Mouse (Mus musculus) ES-E14 (cell line): ENCODE measurements at regions not wholly inside any gene's neighbourhood (a gene's known extent, or its start where the extent isn't known, plus 50 kb on each side); places are given as distances from the start of the nearest gene placed in this dataset.

ENCODE experiments used
- DNase-seq: peaks from one replicate; pipeline ENCODE4 v3.0.0-alpha.2; 2013; ENCODE audit warnings: low read depth, low spot score
- H3K27ac ChIP-seq: 2 replicates; pipeline ENCODE4 v1.5.1; 2012; ENCODE audit warnings: low read depth, mild to moderate bottlenecking, low read length, moderate library complexity, mixed read lengths; ENCODE audit not compliant: poor library complexity, insufficient read depth, severe bottlenecking
- H3K36me3 ChIP-seq: 2 replicates; pipeline ENCODE4 v1.6.1; 2012; ENCODE audit warnings: mild to moderate bottlenecking, low read length, moderate library complexity, mixed read lengths; ENCODE audit not compliant: control insufficient read depth, poor library complexity, insufficient read depth, severe bottlenecking
- H3K4me1 ChIP-seq, 2 experiments: fragments of 150-350 bp in 1 of 2; sonication (generic) in 1 of 2; 2 replicates each; pipeline ENCODE4 v1.6.1; 2012; ENCODE audit warnings: low read length in 2 of 2, mild to moderate bottlenecking in 1 of 2, mixed read lengths in 1 of 2; ENCODE audit not compliant: control insufficient read depth in 2 of 2, insufficient read depth in 2 of 2, poor library complexity in 1 of 2
- H3K4me3 ChIP-seq, 2 experiments: fragments of 150-350 bp in 1 of 2; sonication (generic) in 1 of 2; 2 replicates each; pipeline ENCODE4 v1.5.1; 2012; ENCODE audit warnings: low read length in 2 of 2, low read depth in 1 of 2, mild to moderate bottlenecking in 1 of 2, mixed read lengths in 1 of 2; ENCODE audit not compliant: insufficient read depth in 1 of 2, poor library complexity in 1 of 2, severe bottlenecking in 1 of 2
- H3K9ac ChIP-seq: 2 replicates; pipeline ENCODE4 v1.6.1; 2012; ENCODE audit warnings: low read depth, mild to moderate bottlenecking, low read length, mixed read lengths; ENCODE audit not compliant: poor library complexity, insufficient read depth, severe bottlenecking
- H3K9me3 ChIP-seq: fragments of 150-350 bp; sonication (generic); 2 replicates; pipeline ENCODE4 v1.6.1; 2012; ENCODE audit warnings: low read depth, mild to moderate bottlenecking, low read length; ENCODE audit not compliant: control insufficient read depth, insufficient read depth
- CHD2 ChIP-seq: IDR thresholded peaks from 2 replicates; pipeline ENCODE4 v1.6.1; 2014; ENCODE audit warnings: mild to moderate bottlenecking, low read depth, low read length, inconsistent platforms
- HCFC1 ChIP-seq: IDR thresholded peaks from 2 replicates; pipeline ENCODE4 v1.6.1; 2012; ENCODE audit warnings: low read length, inconsistent platforms, borderline replicate concordance; ENCODE audit not compliant: insufficient read depth
- MAFK ChIP-seq: IDR thresholded peaks from 2 replicates; pipeline ENCODE4 v1.6.1; 2014; ENCODE audit warnings: mild to moderate bottlenecking, low read depth, low read length, inconsistent platforms; ENCODE audit not compliant: insufficient read depth
- ZC3H11A ChIP-seq: IDR thresholded peaks from 2 replicates; pipeline ENCODE4 v1.6.1; 2012; ENCODE audit warnings: low read depth, mild to moderate bottlenecking, inconsistent platforms, low read length, borderline replicate concordance
- ZNF384 ChIP-seq: IDR thresholded peaks from 2 replicates; pipeline ENCODE4 v1.6.1; 2012; ENCODE audit warnings: low read depth, low read length, inconsistent platforms
- in situ Hi-C, 2 experiments: fragments of 600-800 bp; cut with MboI; formaldehyde crosslinking; loops; one replicate each; pipeline ENCODE4 v1.15.1; 2025; ENCODE audit warnings: low sequenced_read_pairs in 2 of 2, inconsistent platforms in 1 of 2; ENCODE audit not compliant: unreplicated experiment in 2 of 2

DNA sequence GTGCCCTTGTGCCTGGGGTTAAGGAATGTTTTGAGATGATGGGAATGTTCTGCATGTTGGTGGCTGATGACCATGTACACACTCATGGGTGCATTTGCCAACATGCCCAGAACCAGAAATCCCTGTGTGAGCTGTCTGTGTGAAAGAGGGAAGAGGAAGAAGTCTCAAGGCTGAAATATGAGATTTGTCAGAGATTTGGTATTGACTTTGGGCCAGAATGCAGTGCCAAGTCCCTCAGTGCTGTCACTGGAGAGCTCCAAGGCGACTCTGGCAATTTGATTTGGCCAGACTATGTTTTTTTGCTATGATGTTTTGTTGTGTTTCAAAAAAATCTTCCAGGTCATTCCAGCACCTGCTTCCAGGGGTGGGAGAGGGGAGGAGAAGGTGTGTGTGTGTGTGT is 281.7 kb upstream of the N4bp1 start:
- Histone ChIP-seq H3K4me3 (no peak overlapping the region), H3K9ac (no peak overlapping the region), H3K4me1 (peaks cover 0 to 2% of the 10 kb centered on the region in 2 experiments; a peak in 1 of 4 replicates), H3K36me3 (no peaks in the 10 kb centered on the region), H3K9me3 (no peaks in the 10 kb centered on the region), H3K27ac (no peak overlapping the region)
- in situ Hi-C loops = no loop called here
- no peak for DNase-seq
- no peak for TF ChIP-seq CHD2
- no peak for TF ChIP-seq ZC3H11A
- TF ChIP-seq HCFC1 = no peak
- TF ChIP-seq ZNF384 = no peak
- TF ChIP-seq MAFK = no peak

GRCm38 (mm10) chr8:87160416-87160815 is 275.4 kb upstream of the N4bp1 start:
- Histone ChIP-seq H3K4me1 (peaks cover 0 to 11% of the 10 kb centered on the region in 2 experiments; a peak in 2 of 4 replicates), H3K4me3 (no peak overlapping the region), H3K27ac (no peak overlapping the region), H3K9me3 (no peaks in the 10 kb centered on the region), H3K36me3 (no peaks in the 10 kb centered on the region), H3K9ac (no peak overlapping the region)
- in situ Hi-C loops = no loop called here
- no peak for TF ChIP-seq HCFC1
- TF ChIP-seq CHD2 = no peak
- TF ChIP-seq MAFK = no peak
- no peak for TF ChIP-seq ZNF384
- TF ChIP-seq ZC3H11A = no peak
- no peak for DNase-seq

- no peak overlapping the region for H3K9ac ChIP-seq
- no peak overlapping the region for H3K27ac ChIP-seq
- no peaks in the 10 kb centered on the region for H3K36me3 ChIP-seq
- H3K4me3 ChIP-seq = no peak overlapping the region
- no peak for TF ChIP-seq ZC3H11A
- TF ChIP-seq HCFC1 = no peak
- TF ChIP-seq CHD2 = no peak
- no peak for TF ChIP-seq ZNF384
- TF ChIP-seq MAFK = no peak
- peak; percentile 1 for DNase-seq
- in situ Hi-C loops = no loop called here
- H3K4me1 ChIP-seq = peaks cover 0 to 11% of the 10 kb centered on the region in 2 experiments; a peak in 2 of 4 replicates
- no peaks in the 10 kb centered on the region for H3K9me3 ChIP-seq
These were observed 273.3 kb upstream of the N4bp1 start for GRCm38 (mm10) chr8:87158322-87158721.

- TF ChIP-seq ZC3H11A = no peak
- no peak for TF ChIP-seq CHD2
- TF ChIP-seq MAFK = no peak
- TF ChIP-seq ZNF384 = no peak
- TF ChIP-seq HCFC1 = no peak
- in situ Hi-C loops = no loop called here
These were observed 270.9 kb upstream of the N4bp1 start for GRCm38 (mm10) chr8:87155819-87156425.

More at GRCm38 (mm10) chr8:87155819-87156425, 270.9 kb upstream of the N4bp1 start:
- Histone ChIP-seq H3K4me3 (no peak overlapping the region), H3K9ac (no peak overlapping the region), H3K27ac (no peak overlapping the region), H3K4me1 (peaks cover 0 to 13% of the 10 kb centered on the region in 2 experiments; a peak in 2 of 4 replicates), H3K9me3 (no peaks in the 10 kb centered on the region), H3K36me3 (no peaks in the 10 kb centered on the region)
- no peak for DNase-seq
